Mouse (Mus musculus): Measurements from ENCODE around the gene Mcrip2. TPM values are rescaled to one million over a fixed set of nuclear protein-coding genes. Genes with fewer than 3 reads are reported as not detected.

Gene Mcrip2
- polyA plus RNA-seq, 1 experiment, result 52.1 TPM

- H3K4me3 ChIP-seq (ENCODE audit: control insufficient read depth, insufficient read depth, low read length), result peak overlapping the region; percentile 55
- H3K27me3 ChIP-seq (ENCODE audit: control insufficient read depth, insufficient read depth, low read length), result no peaks in the 10 kb centered on the region
- peaks cover 15% of the 10 kb centered on the region for H3K4me1 ChIP-seq (replicated peaks; ENCODE audit: control insufficient read depth, insufficient read depth, low read length)
- 18% methylated on average over 6 of the region's 6 CpGs for WGBS
- H3K27ac ChIP-seq (ENCODE audit: control insufficient read depth, insufficient read depth, low read length), result peak overlapping the region; percentile 45
- H3K36me3 ChIP-seq (ENCODE audit: control insufficient read depth, insufficient read depth, low read length), result no peaks in the 10 kb centered on the region
- DNase-seq, result no peak
- no peak for TF ChIP-seq CTCF (IDR thresholded peaks at IDR 0.05; ENCODE audit: borderline replicate concordance, control insufficient read depth, extremely low read depth, insufficient read depth, low read length, poor library complexity)
- TF ChIP-seq POLR2A (IDR thresholded peaks at IDR 0.05; ENCODE audit: control insufficient read depth, extremely low read depth, insufficient read depth, low read length, poor library complexity), result no peak
Measured at GRCm38 (mm10) chr17:25861704-25862612, 6.6 kb downstream of the Mcrip2 start.

- peak within 1 kb of the TSS; percentile 55 for H3K4me3 ChIP-seq (ENCODE audit: control insufficient read depth, insufficient read depth, low read length)
- peak; percentile 90 for DNase-seq
- WGBS, result 4% methylated on average over 65 of the region's 65 CpGs
- peak; percentile 78 for TF ChIP-seq POLR2A (IDR thresholded peaks at IDR 0.05; ENCODE audit: control insufficient read depth, extremely low read depth, insufficient read depth, low read length, poor library complexity)
- TF ChIP-seq CTCF (IDR thresholded peaks at IDR 0.05; ENCODE audit: borderline replicate concordance, control insufficient read depth, extremely low read depth, insufficient read depth, low read length, poor library complexity), result peak; percentile 65; the same call in 1 of the 2 replicates
- no peaks in the 10 kb centered on the region for H3K36me3 ChIP-seq (ENCODE audit: control insufficient read depth, insufficient read depth, low read length)
- peak within 1 kb of the TSS; percentile 45 for H3K27ac ChIP-seq (ENCODE audit: control insufficient read depth, insufficient read depth, low read length)
- peaks cover 15% of the 10 kb centered on the region for H3K4me1 ChIP-seq (replicated peaks; ENCODE audit: control insufficient read depth, insufficient read depth, low read length)
- H3K27me3 ChIP-seq (ENCODE audit: control insufficient read depth, insufficient read depth, low read length), result no peaks in the 10 kb centered on the region
Measured at GRCm38 (mm10) chr17:25860832-25861703, 7.5 kb downstream of the Mcrip2 start, which contains the start of gene Wdr90. Gene Wdr90 (minus strand): TSS chr17:25861501.

- TF ChIP-seq POLR2A (IDR thresholded peaks at IDR 0.05; ENCODE audit: control insufficient read depth, extremely low read depth, insufficient read depth, low read length, poor library complexity), result no peak
- no peak for TF ChIP-seq CTCF (IDR thresholded peaks at IDR 0.05; ENCODE audit: borderline replicate concordance, control insufficient read depth, extremely low read depth, insufficient read depth, low read length, poor library complexity)
- Histone ChIP-seq H3K4me1 (replicated peaks; ENCODE audit: control insufficient read depth, insufficient read depth, low read length) (peaks cover 15% of the 10 kb centered on the region), H3K36me3 (ENCODE audit: control insufficient read depth, insufficient read depth, low read length) (no peaks in the 10 kb centered on the region), H3K4me3 (ENCODE audit: control insufficient read depth, insufficient read depth, low read length) (no peak overlapping the region), H3K27ac (ENCODE audit: control insufficient read depth, insufficient read depth, low read length) (no peak overlapping the region), H3K27me3 (ENCODE audit: control insufficient read depth, insufficient read depth, low read length) (no peaks in the 10 kb centered on the region)
- WGBS, result 97% methylated on average over 6 of the region's 6 CpGs
- no peak for DNase-seq
Measured at GRCm38 (mm10) chr17:25860229-25860628, 8.3 kb downstream of the Mcrip2 start.

- TF ChIP-seq POLR2A (IDR thresholded peaks at IDR 0.05; ENCODE audit: control insufficient read depth, extremely low read depth, insufficient read depth, low read length, poor library complexity) (peak; percentile 78), CTCF (IDR thresholded peaks at IDR 0.05; ENCODE audit: borderline replicate concordance, control insufficient read depth, extremely low read depth, insufficient read depth, low read length, poor library complexity) (peak; percentile 65; the same call in 1 of the 2 replicates)
Measured at GRCm38 (mm10) chr17:25844396-25844901, 24.1 kb downstream of the Mcrip2 start, which contains the start of gene Rhot2. Gene Rhot2 (minus strand): TSS chr17:25844851.

GRCm38 (mm10) chr17:25843636-25844395, 24.7 kb downstream of the Mcrip2 start:
- Histone ChIP-seq H3K27me3 (ENCODE audit: control insufficient read depth, insufficient read depth, low read length) (no peaks in the 10 kb centered on the region), H3K4me3 (ENCODE audit: control insufficient read depth, insufficient read depth, low read length) (peak overlapping the region; percentile 87), H3K36me3 (ENCODE audit: control insufficient read depth, insufficient read depth, low read length) (peaks cover 31% of the 10 kb centered on the region), H3K4me1 (replicated peaks; ENCODE audit: control insufficient read depth, insufficient read depth, low read length) (peaks cover 17% of the 10 kb centered on the region), H3K27ac (ENCODE audit: control insufficient read depth, insufficient read depth, low read length) (0 out of 2 replicates have a peak overlapping the region, but pooled peaks have one; percentile 18)
- 3% methylated on average over 37 of the region's 38 CpGs for WGBS
- TF ChIP-seq POLR2A (IDR thresholded peaks at IDR 0.05; ENCODE audit: control insufficient read depth, extremely low read depth, insufficient read depth, low read length, poor library complexity) (no peak), CTCF (IDR thresholded peaks at IDR 0.05; ENCODE audit: borderline replicate concordance, control insufficient read depth, extremely low read depth, insufficient read depth, low read length, poor library complexity) (no peak)
- DNase-seq, result no peak

More at GRCm38 (mm10) chr17:25844396-25844901, 24.1 kb downstream of the Mcrip2 start, which contains the start of gene Rhot2:
- Histone ChIP-seq H3K27ac (ENCODE audit: control insufficient read depth, insufficient read depth, low read length) (peak within 1 kb of the TSS; percentile 71), H3K36me3 (ENCODE audit: control insufficient read depth, insufficient read depth, low read length) (peaks cover 24% of the 10 kb centered on the region), H3K27me3 (ENCODE audit: control insufficient read depth, insufficient read depth, low read length) (no peaks in the 10 kb centered on the region), H3K4me1 (replicated peaks; ENCODE audit: control insufficient read depth, insufficient read depth, low read length) (peaks cover 17% of the 10 kb centered on the region), H3K4me3 (ENCODE audit: control insufficient read depth, insufficient read depth, low read length) (peak within 1 kb of the TSS; percentile 87)
- DNase-seq, result peak; percentile 97
- under 1% methylated on average over 21 of the region's 21 CpGs for WGBS
